Mouse (Mus musculus) heart, embryonic 10.5 days (tissue): ENCODE results near the gene Lyzl4. TPM values are rescaled to one million over a fixed set of nuclear protein-coding genes. Genes with fewer than 3 reads are reported as not detected.
"Not testable (repeated sequence)": the region's sequence is repeated elsewhere in the genome, so short reads cannot be mapped to it uniquely, and the experiment has no call there.

ENCODE experiments used
- DNase-seq: peaks from one replicate; pipeline ENCODE4 v3.0.0-alpha.2; 2017; ENCODE audit warnings: low spot score
- H3K27ac ChIP-seq: fragments of 300-500 bp; sonication (generic); 2 replicates; pipeline ENCODE4 v1.5.1; 2016; ENCODE audit warnings: mild to moderate bottlenecking
- H3K27me3 ChIP-seq: fragments of 300-500 bp; sonication (generic); 2 replicates; pipeline ENCODE4 v1.6.1; 2016; ENCODE audit warnings: mild to moderate bottlenecking; ENCODE audit not compliant: poor library complexity, insufficient read depth, severe bottlenecking
- H3K36me3 ChIP-seq: fragments of 300-500 bp; sonication (generic); 2 replicates; pipeline ENCODE4 v1.6.1; 2016; ENCODE audit warnings: mild to moderate bottlenecking, moderate library complexity
- H3K4me1 ChIP-seq: fragments of 300-500 bp; sonication (generic); 2 replicates; pipeline ENCODE4 v1.6.1; 2016; ENCODE audit warnings: mild to moderate bottlenecking
- H3K4me3 ChIP-seq: fragments of 300-500 bp; sonication (generic); 2 replicates; pipeline ENCODE4 v1.5.1; 2016; ENCODE audit warnings: mild to moderate bottlenecking, moderate library complexity
- H3K9me3 ChIP-seq: fragments of 300-500 bp; sonication (generic); 2 replicates; pipeline ENCODE4 v1.6.1; 2016; ENCODE audit warnings: mild to moderate bottlenecking, moderate library complexity
- WGBS: fragments of 180-500 bp; shearing (Covaris S2); methylation state at CpG from one replicate; pipeline ENCODE4 v1.1.7; 2016; 5-methylcytosine and 5-hydroxymethylcytosine counted together
- polyA plus RNA-seq: library from polyadenylated mRNA; unstranded; fragments of >200 nt; fragmentation: Nextera tagmentation; extraction: Ambion mirVana; gene quantifications from 2 replicates; pipeline ENCODE4 v1.2.1, GENCODE M21; 2016

Lyzl4 gene
- polyA plus RNA-seq, 1 experiment from 2014 or later = not detected

- Histone ChIP-seq H3K9me3 (no peaks in the 10 kb centered on the region), H3K27ac (peak overlapping the region; percentile 22; the same call in 1 of the 2 replicates), H3K27me3 (peaks cover 24% of the 10 kb centered on the region; the same call in 1 of the 2 replicates), H3K4me3 (no peak overlapping the region), H3K36me3 (no peaks in the 10 kb centered on the region), H3K4me1 (peaks cover 25% of the 10 kb centered on the region)
- DNase-seq = no peak
These were observed 27.6 kb downstream of the Lyzl4 start for GRCm38 (mm10) chr9:121614241-121614757.

- Histone ChIP-seq H3K4me3 (no peak overlapping the region), H3K4me1 (peaks cover 25% of the 10 kb centered on the region), H3K27me3 (peaks cover 23% of the 10 kb centered on the region; the same call in 1 of the 2 replicates), H3K27ac (no peak overlapping the region), H3K9me3 (no peaks in the 10 kb centered on the region), H3K36me3 (no peaks in the 10 kb centered on the region)
- WGBS = 29% methylated on average over 5 of the region's 5 CpGs
- DNase-seq = no peak
These were observed 28.7 kb downstream of the Lyzl4 start for GRCm38 (mm10) chr9:121613192-121613591.

GRCm38 (mm10) chr9:121609381-121609780 is 32.5 kb downstream of the Lyzl4 start:
- no peaks in the 10 kb centered on the region for H3K9me3 ChIP-seq
- 65% methylated on average over 6 of the region's 6 CpGs for WGBS
- no peaks in the 10 kb centered on the region for H3K36me3 ChIP-seq
- peaks cover 8% of the 10 kb centered on the region; the same call in 1 of the 2 replicates for H3K27me3 ChIP-seq
- no peak for DNase-seq
- H3K4me3 ChIP-seq = no peak overlapping the region
- no peak overlapping the region for H3K27ac ChIP-seq
- peaks cover 12% of the 10 kb centered on the region for H3K4me1 ChIP-seq

- Histone ChIP-seq H3K4me3 (no peak overlapping the region), H3K4me1 (peaks cover 2% of the 10 kb centered on the region; the same call in 1 of the 2 replicates), H3K27me3 (0 out of 2 replicates have a peak, but pooled peaks cover 6% of the 10 kb centered on the region), H3K9me3 (no peaks in the 10 kb centered on the region), H3K36me3 (no peaks in the 10 kb centered on the region), H3K27ac (no peak overlapping the region)
- 58% methylated on average over 1 of the region's 1 CpGs for WGBS
- no peak for DNase-seq
These were observed 35.3 kb downstream of the Lyzl4 start for GRCm38 (mm10) chr9:121606498-121607096.

- Histone ChIP-seq H3K4me1 (peaks cover 12% of the 10 kb centered on the region), H3K9me3 (no peaks in the 10 kb centered on the region), H3K36me3 (no peaks in the 10 kb centered on the region), H3K27me3 (0 out of 2 replicates have a peak, but pooled peaks cover 6% of the 10 kb centered on the region), H3K4me3 (no peak overlapping the region), H3K27ac (no peak overlapping the region)
- DNase-seq = peak; percentile 86
- 59% methylated on average over 12 of the region's 12 CpGs for WGBS
These were observed 36.2 kb downstream of the Lyzl4 start for GRCm38 (mm10) chr9:121605414-121606278.

GRCm38 (mm10) chr9:121602381-121602780 is 39.5 kb downstream of the Lyzl4 start:
- H3K27ac ChIP-seq = no peak overlapping the region
- no peak overlapping the region for H3K4me3 ChIP-seq
- H3K27me3 ChIP-seq = peaks cover 10% of the 10 kb centered on the region; the same call in 1 of the 2 replicates
- no peaks in the 10 kb centered on the region for H3K36me3 ChIP-seq
- WGBS = 84% methylated on average over 2 of the region's 2 CpGs
- H3K9me3 ChIP-seq = no peaks in the 10 kb centered on the region
- DNase-seq = no peak
- H3K4me1 ChIP-seq = peaks cover 17% of the 10 kb centered on the region

GRCm38 (mm10) chr9:121600861-121601427 is 41.0 kb downstream of the Lyzl4 start:
- WGBS = 14% methylated on average over 6 of the region's 6 CpGs
- H3K9me3 ChIP-seq = no peaks in the 10 kb centered on the region
- H3K4me1 ChIP-seq = peaks cover 17% of the 10 kb centered on the region
- DNase-seq = no peak
- H3K27ac ChIP-seq = no peak overlapping the region
- no peaks in the 10 kb centered on the region for H3K36me3 ChIP-seq
- peaks cover 10% of the 10 kb centered on the region; the same call in 1 of the 2 replicates for H3K27me3 ChIP-seq
- H3K4me3 ChIP-seq = no peak overlapping the region

- no peaks in the 10 kb centered on the region for H3K36me3 ChIP-seq
- no peak overlapping the region for H3K27ac ChIP-seq
- WGBS = 56% methylated on average over 13 of the region's 13 CpGs
- peaks cover 17% of the 10 kb centered on the region for H3K4me1 ChIP-seq
- peaks cover 10% of the 10 kb centered on the region; the same call in 1 of the 2 replicates for H3K27me3 ChIP-seq
- DNase-seq = no peak
- no peak overlapping the region for H3K4me3 ChIP-seq
- no peaks in the 10 kb centered on the region for H3K9me3 ChIP-seq
These were observed 41.6 kb downstream of the Lyzl4 start for GRCm38 (mm10) chr9:121600201-121600860.

- no peaks in the 10 kb centered on the region for H3K9me3 ChIP-seq
- H3K36me3 ChIP-seq = no peaks in the 10 kb centered on the region
- DNase-seq = no peak
- H3K4me1 ChIP-seq = peaks cover 17% of the 10 kb centered on the region
- no peak overlapping the region for H3K4me3 ChIP-seq
- H3K27me3 ChIP-seq = peaks cover 10% of the 10 kb centered on the region; the same call in 1 of the 2 replicates
- H3K27ac ChIP-seq = no peak overlapping the region
- WGBS = 73% methylated on average over 6 of the region's 6 CpGs
These were observed 42.3 kb downstream of the Lyzl4 start for GRCm38 (mm10) chr9:121599551-121599950.

GRCm38 (mm10) chr9:121598106-121598505 is 43.8 kb downstream of the Lyzl4 start:
- DNase-seq = no peak
- 73% methylated on average over 2 of the region's 2 CpGs for WGBS
- Histone ChIP-seq H3K27me3 (peaks cover 10% of the 10 kb centered on the region; the same call in 1 of the 2 replicates), H3K27ac (no peak overlapping the region), H3K4me1 (peaks cover 17% of the 10 kb centered on the region), H3K4me3 (no peak overlapping the region), H3K9me3 (no peaks in the 10 kb centered on the region), H3K36me3 (no peaks in the 10 kb centered on the region)

- no peak for DNase-seq
- H3K27me3 ChIP-seq = peaks cover 12% of the 10 kb centered on the region; the same call in 1 of the 2 replicates
- 74% methylated on average over 4 of the region's 4 CpGs for WGBS
- no peak overlapping the region for H3K4me3 ChIP-seq
- no peak overlapping the region for H3K27ac ChIP-seq
- no peaks in the 10 kb centered on the region for H3K9me3 ChIP-seq
- H3K36me3 ChIP-seq = no peaks in the 10 kb centered on the region
- H3K4me1 ChIP-seq = 0 out of 2 replicates have a peak, but pooled peaks cover 4% of the 10 kb centered on the region
These were observed 47.1 kb downstream of the Lyzl4 start for GRCm38 (mm10) chr9:121594771-121595170.

- H3K27ac ChIP-seq, H3K36me3 ChIP-seq, H3K9me3 ChIP-seq, H3K4me1 ChIP-seq, DNase-seq, H3K27me3 ChIP-seq, H3K4me3 ChIP-seq: not testable (repeated sequence)
- WGBS = 71% methylated on average over 3 of the region's 3 CpGs
These were observed 48.1 kb downstream of the Lyzl4 start for GRCm38 (mm10) chr9:121593768-121594167.
